Comparison of ENCODE assay signal across 8 mouse cellular contexts in the genomic region with DNA sequence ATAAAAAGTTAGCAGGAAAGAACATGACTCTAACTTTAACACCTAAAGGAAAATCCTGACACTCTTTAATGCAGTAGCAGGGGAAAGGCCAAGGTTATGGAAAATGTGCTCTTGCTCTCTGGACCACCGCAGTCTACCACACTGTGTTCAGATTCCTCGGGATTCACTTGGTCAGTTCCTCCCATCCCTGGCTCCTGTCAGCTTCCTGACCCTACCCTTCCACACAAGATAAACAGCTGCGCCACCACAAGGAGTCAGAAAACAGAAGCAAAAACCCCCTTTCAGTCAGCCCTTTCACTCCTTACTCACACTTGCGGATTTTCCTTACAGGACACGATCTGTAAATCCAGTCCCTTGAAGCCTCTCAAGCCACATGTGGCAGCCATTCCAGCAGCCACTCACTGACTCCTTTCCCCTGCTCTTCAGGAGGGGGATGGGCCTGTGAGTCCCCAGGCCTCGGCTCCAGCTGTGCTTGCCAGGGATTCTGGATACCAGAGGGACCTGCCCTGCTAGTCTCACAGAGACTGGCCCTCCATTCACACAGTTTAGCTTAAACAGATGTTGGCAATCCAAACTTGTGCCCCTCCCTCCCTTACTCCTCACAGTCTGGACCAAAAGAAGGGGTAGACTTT.
DNase-seq lines count a peak whose midpoint lies in the region; ATAC-seq and TF ChIP-seq lines count a peak whose summit lies in the region.

No protein-coding gene starts in this region.

- H3K9ac ChIP-seq in embryonic facial prominence, embryonic 14.5 days (ENCODE audit: low read depth, low read length), result peak overlapping the region; percentile 5; the same call in 1 of the 2 replicates
- peak overlapping the region; percentile 31; the same call in 1 of the 2 replicates for H3K9ac ChIP-seq in liver, adult 2 months (ENCODE audit: low read depth, low read length)
- no peak overlapping the region for H3K9ac ChIP-seq in neural tube, embryonic 14.5 days (replicated peaks; ENCODE audit: low read depth, low read length)

- H3K4me3 ChIP-seq in embryonic facial prominence, embryonic 14.5 days (ENCODE audit: low read depth, low read length), result no peak overlapping the region
- H3K4me3 ChIP-seq in liver, adult 2 months (ENCODE audit: insufficient read depth, low read depth, low read length), result peak overlapping the region; percentile 15; the same call in 1 of the 2 replicates
- no peak overlapping the region for H3K4me3 ChIP-seq in neural tube, embryonic 14.5 days (ENCODE audit: low read depth, low read length)
- no peak overlapping the region for H3K4me3 ChIP-seq in layer of hippocampus, adult 2 months

- no peaks in the 10 kb centered on the region for H3K36me3 ChIP-seq in embryonic facial prominence, embryonic 14.5 days (ENCODE audit: control insufficient read depth, insufficient read depth, low read length)
- H3K36me3 ChIP-seq in liver, adult 2 months (ENCODE audit: control insufficient read depth, insufficient read depth, low read length), result no peaks in the 10 kb centered on the region
- no peaks in the 10 kb centered on the region for H3K36me3 ChIP-seq in neural tube, embryonic 14.5 days (ENCODE audit: control insufficient read depth, insufficient read depth, low read length)

- peaks cover 35% of the 10 kb centered on the region for H3K4me1 ChIP-seq in embryonic facial prominence, embryonic 14.5 days (ENCODE audit: control insufficient read depth, insufficient read depth, low read length)
- H3K4me1 ChIP-seq in liver, adult 2 months (ENCODE audit: control insufficient read depth, insufficient read depth, low read length), result peaks cover 2% of the 10 kb centered on the region; the same call in 1 of the 2 replicates
- H3K4me1 ChIP-seq in neural tube, embryonic 14.5 days (ENCODE audit: control insufficient read depth, insufficient read depth, low read length), result peaks cover 10% of the 10 kb centered on the region; the same call in 1 of the 2 replicates

- no peak for TF ChIP-seq POLR2A in liver, adult 2 months (IDR thresholded peaks at IDR 0.05; ENCODE audit: extremely low read depth, insufficient read depth, low read length)

- peak overlapping the region; percentile 10; the same call in 1 of the 2 replicates for H3K4me2 ChIP-seq in embryonic facial prominence, embryonic 14.5 days (ENCODE audit: low read depth, low read length)
- H3K4me2 ChIP-seq in neural tube, embryonic 14.5 days (ENCODE audit: low read depth, low read length), result no peak overlapping the region

- DNase-seq in adipocyte (ENCODE audit: low spot score), result peak; percentile 58
- peak; percentile 87 for DNase-seq in embryonic facial prominence, embryonic 14.5 days (ENCODE audit: low spot score)
- DNase-seq in heart, postnatal 14 days, result peak; percentile 47 to 66
- DNase-seq in liver, adult 2 months (ENCODE audit: extremely low read depth, low read depth, low spot score), result no peak
- DNase-seq in cerebellum, postnatal 25 days, result no peak
- DNase-seq in right cerebral cortex, postnatal 25 days, result no peak
- DNase-seq in layer of hippocampus, adult 2 months (ENCODE audit: low spot score in 2 of 2), result no peak

- ATAC-seq in embryonic facial prominence, embryonic 14.5 days (ENCODE audit: low read depth), result peak; percentile 75
- peak; percentile 36; the same call in 1 of the 2 replicates for ATAC-seq in neural tube, embryonic 14.5 days (ENCODE audit: low read depth)

- peak overlapping the region; percentile 53 for H3K27ac ChIP-seq in embryonic facial prominence, embryonic 14.5 days (replicated peaks; ENCODE audit: low read depth, low read length)
- peak overlapping the region; percentile 76 for H3K27ac ChIP-seq in liver, adult 2 months (replicated peaks; ENCODE audit: insufficient read depth, low read depth, low read length)
- no peak overlapping the region for H3K27ac ChIP-seq in neural tube, embryonic 14.5 days (ENCODE audit: low read depth, low read length)
- no peak overlapping the region for H3K27ac ChIP-seq in layer of hippocampus, adult 2 months

- no peaks in the 10 kb centered on the region for H3K79me2 ChIP-seq in liver, adult 2 months (ENCODE audit: control insufficient read depth, insufficient read depth, low read length)

- H3K9me3 ChIP-seq in embryonic facial prominence, embryonic 14.5 days (ENCODE audit: control insufficient read depth, low read length), result no peaks in the 10 kb centered on the region
- no peaks in the 10 kb centered on the region for H3K9me3 ChIP-seq in neural tube, embryonic 14.5 days (ENCODE audit: control insufficient read depth, low read length)

- no peaks in the 10 kb centered on the region for H3K27me3 ChIP-seq in embryonic facial prominence, embryonic 14.5 days (replicated peaks; ENCODE audit: control insufficient read depth, insufficient read depth, low read length)
- no peaks in the 10 kb centered on the region for H3K27me3 ChIP-seq in liver, adult 2 months (ENCODE audit: control insufficient read depth, insufficient read depth, low read length)
- no peaks in the 10 kb centered on the region for H3K27me3 ChIP-seq in neural tube, embryonic 14.5 days (ENCODE audit: control insufficient read depth, insufficient read depth, low read length)

- WGBS in embryonic facial prominence, embryonic 14.5 days, result 8% methylated on average over 6 of the region's 6 CpGs
- 54% methylated on average over 6 of the region's 6 CpGs for WGBS in liver, adult 2 months
- WGBS in neural tube, embryonic 14.5 days, result 20% methylated on average over 6 of the region's 6 CpGs

- intact Hi-C loops in heart, postnatal 14 days (cut with DNase I), result no loop called here

- no peak for TF ChIP-seq CTCF in liver, adult 2 months (IDR thresholded peaks at IDR 0.05; ENCODE audit: low read depth, low read length)
- no peak for TF ChIP-seq CTCF in layer of hippocampus, adult 2 months (conservative IDR thresholded peaks at IDR 0.05)

Comparison
In these comparisons a context has a peak if more than half of its experiments do, and no peak if none do; other contexts are left out.
1. DNase-seq: peak in adipocyte (single experiment), embryonic facial prominence, embryonic 14.5 days (single experiment) and heart, postnatal 14 days (2 of 2); none in liver, adult 2 months (single experiment), cerebellum, postnatal 25 days (0 of 2), right cerebral cortex, postnatal 25 days (single experiment) and layer of hippocampus, adult 2 months (0 of 2).
2. H3K27ac ChIP-seq: peak in embryonic facial prominence, embryonic 14.5 days (single experiment) and liver, adult 2 months (single experiment); none in neural tube, embryonic 14.5 days (single experiment) and layer of hippocampus, adult 2 months (single experiment).